Mouse (Mus musculus): ENCODE measurements at regions not wholly inside any gene's neighbourhood (a gene's known extent, or its start where the extent isn't known, plus 50 kb on each side); places are given as distances from the start of the nearest gene placed in this dataset.

- no peak for DNase-seq (ENCODE audit: low spot score in 2 of 2)
Observed at GRCm38 (mm10) chr10:97241476-97241875, 237.9 kb upstream of the Dcn start.

- no peak for DNase-seq (ENCODE audit: low spot score in 2 of 2)
Observed at GRCm38 (mm10) chr10:97245674-97246073, 233.7 kb upstream of the Dcn start.

GRCm38 (mm10) chr10:97248522-97248921 is 230.9 kb upstream of the Dcn start:
- no peak for DNase-seq (ENCODE audit: low spot score in 2 of 2)

GRCm38 (mm10) chr10:97249760-97250159 is 229.6 kb upstream of the Dcn start:
- DNase-seq (ENCODE audit: low spot score in 2 of 2), result no peak

GRCm38 (mm10) chr10:97250167-97250566 is 229.2 kb upstream of the Dcn start:
- no peak for DNase-seq (ENCODE audit: low spot score in 2 of 2)

GRCm38 (mm10) chr10:97265959-97266517 is 213.4 kb upstream of the Dcn start:
- no peak for DNase-seq (ENCODE audit: low spot score in 2 of 2)

- no peak for DNase-seq (ENCODE audit: low spot score in 2 of 2)
Observed at GRCm38 (mm10) chr10:97282416-97282815, 197.0 kb upstream of the Dcn start.

GRCm38 (mm10) chr10:97282841-97283496 is 196.4 kb upstream of the Dcn start:
- DNase-seq (ENCODE audit: low spot score in 2 of 2), result no peak

GRCm38 (mm10) chr10:97304791-97305355 is 174.5 kb upstream of the Dcn start:
- no peak for DNase-seq (ENCODE audit: low spot score in 2 of 2)

GRCm38 (mm10) chr10:97309580-97309979 is 169.8 kb upstream of the Dcn start:
- no peak for DNase-seq (ENCODE audit: low spot score in 2 of 2)

GRCm38 (mm10) chr10:97312509-97312908 is 166.9 kb upstream of the Dcn start:
- peak; percentile 4 to 51 for DNase-seq (ENCODE audit: low spot score in 2 of 2)

- DNase-seq (ENCODE audit: low spot score in 2 of 2), result peak; percentile 74 to 87
Observed at GRCm38 (mm10) chr10:97312978-97313377, 166.4 kb upstream of the Dcn start.

GRCm38 (mm10) chr10:97313407-97313901 is 166.0 kb upstream of the Dcn start:
- peak; percentile 74 to 81 for DNase-seq (ENCODE audit: low spot score in 2 of 2)

GRCm38 (mm10) chr10:97332639-97333038 is 146.8 kb upstream of the Dcn start:
- DNase-seq (ENCODE audit: low spot score in 2 of 2), result no peak

GRCm38 (mm10) chr10:97334044-97334443 is 145.4 kb upstream of the Dcn start:
- no peak for DNase-seq (ENCODE audit: low spot score in 2 of 2)

- DNase-seq (ENCODE audit: low spot score in 2 of 2), result no peak
Observed at GRCm38 (mm10) chr10:97334606-97335150, 144.7 kb upstream of the Dcn start.

- no peak for DNase-seq (ENCODE audit: low spot score in 2 of 2)
Observed at GRCm38 (mm10) chr10:97338033-97338692, 141.2 kb upstream of the Dcn start.

GRCm38 (mm10) chr10:97339866-97340706 is 139.3 kb upstream of the Dcn start:
- DNase-seq (ENCODE audit: low spot score in 2 of 2), result no peak

- DNase-seq (ENCODE audit: low spot score in 2 of 2), result peak; percentile 26 to 45
Observed at GRCm38 (mm10) chr10:97345347-97345746, 134.1 kb upstream of the Dcn start.

GRCm38 (mm10) chr10:97346949-97347348 is 132.5 kb upstream of the Dcn start:
- no peak for DNase-seq (ENCODE audit: low spot score in 2 of 2)

GRCm38 (mm10) chr10:97368625-97369024 is 110.8 kb upstream of the Dcn start:
- no peak for DNase-seq (ENCODE audit: low spot score in 2 of 2)
